Mouse (Mus musculus) T-helper 2 cell (primary cell): ENCODE data around the gene Wwox.

Experiments used
- in situ Hi-C: fragments of 300-600 bp; cut with MboI, MseI; formaldehyde crosslinking; loops from one replicate; pipeline ENCODE4 v1.15.1; 2025; ENCODE audit warnings: high pct_unique_total_duplicates

Gene Wwox

DNA sequence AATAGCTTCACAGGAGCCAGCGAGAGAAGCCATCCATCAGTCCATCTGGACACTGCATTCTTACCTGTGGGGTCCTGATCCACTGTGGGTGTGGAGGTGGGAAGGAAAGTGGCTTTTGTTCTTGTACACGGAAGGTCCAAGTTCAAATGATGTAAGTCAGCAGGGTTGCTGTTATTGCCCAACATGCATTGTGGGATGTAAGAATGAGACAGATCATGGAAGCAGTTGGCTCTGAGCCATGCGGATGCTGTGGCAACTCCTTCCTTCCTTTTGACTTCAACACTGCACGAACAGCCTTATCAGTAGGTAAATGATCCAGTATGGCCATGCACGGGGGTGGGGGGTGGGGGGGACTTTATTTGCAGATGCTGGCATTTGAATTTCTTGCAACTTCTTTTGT lies 155.4 kb downstream of the Wwox start:
- in situ Hi-C loops, result no loop called here

DNA sequence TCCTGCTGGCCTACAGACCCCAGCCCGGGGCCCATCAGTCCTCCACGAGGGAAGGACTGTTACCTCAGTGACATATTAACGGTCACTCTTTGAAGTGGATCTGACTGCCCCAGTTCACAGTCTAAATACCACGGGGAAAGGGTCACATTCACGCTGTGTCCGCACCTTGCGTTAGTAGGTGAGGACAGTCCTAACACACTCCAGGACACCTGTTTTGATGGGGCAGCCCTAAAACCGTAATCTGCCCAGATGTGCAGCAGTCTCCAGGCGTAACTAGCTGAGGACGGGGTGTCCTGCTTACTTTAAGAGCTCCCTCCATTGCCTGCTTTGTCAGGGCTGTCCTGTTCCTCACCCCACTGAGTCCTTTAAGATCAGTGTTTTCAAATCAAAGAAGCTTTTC lies 160.1 kb downstream of the Wwox start:
- in situ Hi-C loops, result no loop called here

DNA sequence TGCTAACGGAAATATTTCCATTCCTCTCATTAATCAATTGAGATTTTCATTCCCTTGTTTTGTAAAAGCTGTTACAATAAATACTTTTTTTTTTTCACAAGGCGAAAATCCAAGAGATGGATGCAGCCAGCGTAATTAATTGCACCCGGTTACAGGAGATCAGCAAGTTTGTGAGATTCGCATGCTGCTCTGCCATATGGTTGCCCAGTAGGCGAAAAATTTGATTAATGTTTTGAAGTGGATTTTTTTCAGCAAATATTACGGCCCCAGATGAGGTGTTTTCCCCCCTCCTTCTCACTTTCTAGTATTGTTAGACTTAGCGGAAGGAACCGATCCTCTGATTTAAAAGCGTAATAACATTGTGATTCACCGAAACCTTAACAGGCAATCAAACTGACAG lies 160.7 kb downstream of the Wwox start:
- in situ Hi-C loops, result no loop called here

DNA sequence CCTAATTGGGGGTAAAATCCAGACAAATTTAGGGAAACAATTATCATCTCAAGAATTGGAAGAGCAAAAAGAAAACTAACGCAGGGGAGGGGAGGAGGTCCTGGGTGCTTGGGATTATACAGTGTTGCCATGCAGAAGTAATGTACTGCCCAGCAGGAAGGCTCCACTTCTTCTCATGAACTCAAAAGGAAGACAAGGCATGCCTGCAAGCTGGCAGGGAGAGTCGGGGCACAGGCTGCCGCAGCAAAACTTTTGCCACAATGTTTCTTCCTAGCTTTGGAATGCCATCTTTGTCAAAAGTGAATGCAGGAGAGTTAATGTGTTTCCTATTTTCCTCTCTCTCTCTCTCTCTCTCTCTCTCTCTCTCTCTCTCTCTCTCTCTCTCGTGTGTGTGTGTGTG lies 163.6 kb downstream of the Wwox start:
- in situ Hi-C loops, result no loop called here

DNA sequence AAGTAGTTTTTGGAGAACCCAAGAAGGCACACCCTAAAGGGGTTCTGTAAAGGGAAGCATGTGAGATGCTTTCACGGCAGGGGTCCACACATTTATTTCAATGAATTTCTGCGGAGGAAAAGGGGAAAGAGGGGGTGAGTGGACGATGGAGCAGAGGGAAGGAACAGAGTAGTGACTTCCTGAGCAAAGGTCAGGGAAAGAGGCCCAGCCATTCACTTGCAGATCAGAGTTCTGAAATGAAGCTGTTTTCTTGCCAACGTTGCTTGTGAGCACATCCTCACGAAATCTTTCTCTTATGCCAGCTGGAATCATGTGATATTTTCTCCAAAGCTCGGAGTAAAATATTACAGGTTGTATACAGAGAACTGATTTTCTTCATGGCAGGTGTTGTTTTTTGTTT lies 164.1 kb downstream of the Wwox start:
- in situ Hi-C loops, result no loop called here

DNA sequence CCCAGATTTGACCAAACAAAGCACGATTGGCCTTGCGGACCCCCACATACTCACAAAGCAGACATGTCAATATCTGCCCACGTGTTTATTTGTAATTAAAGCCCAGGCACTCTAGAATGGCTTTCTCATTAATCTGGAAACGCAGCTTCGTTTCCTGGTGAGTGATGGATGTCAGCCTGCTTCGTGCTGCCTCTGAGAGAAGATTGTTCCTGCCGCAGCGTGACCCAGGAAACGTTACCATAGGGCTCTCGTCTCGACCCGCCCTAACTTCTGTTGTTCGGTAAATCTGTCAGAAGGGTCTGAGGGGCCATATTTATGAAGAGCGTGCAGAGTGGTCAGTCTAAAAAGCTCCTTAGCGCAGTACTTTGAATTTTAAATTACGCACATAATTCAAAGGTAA lies 164.9 kb downstream of the Wwox start:
- in situ Hi-C loops, result no loop called here

DNA sequence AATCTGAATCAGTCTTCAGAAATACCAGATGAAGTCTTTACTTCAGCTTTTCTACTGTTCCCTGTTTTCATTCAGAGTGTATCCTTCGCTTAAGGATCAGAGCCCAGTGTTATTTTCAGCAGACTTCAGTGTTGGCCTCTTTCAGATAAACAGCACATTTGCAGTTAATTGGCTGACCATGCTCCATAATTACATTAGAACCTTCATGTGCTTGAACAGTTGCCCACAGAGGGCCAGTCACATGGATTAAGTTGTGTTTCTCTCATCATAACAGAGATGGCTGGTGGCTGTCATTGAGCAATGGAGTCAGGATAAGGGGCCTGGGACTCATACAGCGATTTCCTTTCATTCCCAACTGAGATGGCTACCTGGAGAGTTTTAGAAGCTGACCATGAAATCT lies 166.2 kb downstream of the Wwox start:
- in situ Hi-C loops, result no loop called here

DNA sequence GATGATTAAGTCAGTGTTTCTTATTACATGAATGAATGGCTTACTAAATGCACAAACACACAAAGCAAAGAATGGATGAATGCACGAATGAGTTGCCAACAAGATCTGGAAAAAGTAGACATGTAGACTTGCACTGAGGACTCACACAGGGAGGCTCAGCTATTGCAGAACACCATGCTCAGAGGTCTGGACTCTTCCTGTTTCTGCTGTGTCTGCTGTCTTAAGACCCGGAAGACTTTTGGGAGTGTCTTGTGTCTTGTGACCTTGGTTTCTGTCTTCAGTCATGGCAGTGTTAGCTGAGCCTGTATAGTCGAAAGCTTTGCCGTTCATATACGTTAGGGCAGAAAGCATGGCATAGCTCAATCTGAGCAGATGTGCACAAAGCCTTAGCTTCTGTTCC lies 169.9 kb downstream of the Wwox start:
- in situ Hi-C loops, result no loop called here

DNA sequence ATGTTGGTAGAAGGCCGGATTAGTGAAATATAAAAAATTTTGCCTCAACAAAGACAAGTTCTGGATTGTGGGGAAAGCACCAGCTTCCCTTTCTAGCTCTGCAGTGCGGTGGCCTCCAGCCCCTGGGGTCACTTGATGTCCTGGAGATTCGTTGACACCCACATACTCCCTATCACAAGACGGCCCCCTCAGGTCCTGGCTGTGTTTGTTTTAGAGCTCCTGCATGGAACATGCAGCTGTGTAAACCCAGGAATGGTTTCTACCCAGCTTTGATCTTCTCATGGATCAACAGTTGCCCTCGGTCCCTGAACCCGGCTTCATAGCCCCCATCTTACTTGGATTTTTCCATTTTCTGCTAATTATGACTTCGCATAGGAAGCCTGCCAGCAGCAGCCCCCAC lies 171.6 kb downstream of the Wwox start:
- in situ Hi-C loops, result no loop called here

DNA sequence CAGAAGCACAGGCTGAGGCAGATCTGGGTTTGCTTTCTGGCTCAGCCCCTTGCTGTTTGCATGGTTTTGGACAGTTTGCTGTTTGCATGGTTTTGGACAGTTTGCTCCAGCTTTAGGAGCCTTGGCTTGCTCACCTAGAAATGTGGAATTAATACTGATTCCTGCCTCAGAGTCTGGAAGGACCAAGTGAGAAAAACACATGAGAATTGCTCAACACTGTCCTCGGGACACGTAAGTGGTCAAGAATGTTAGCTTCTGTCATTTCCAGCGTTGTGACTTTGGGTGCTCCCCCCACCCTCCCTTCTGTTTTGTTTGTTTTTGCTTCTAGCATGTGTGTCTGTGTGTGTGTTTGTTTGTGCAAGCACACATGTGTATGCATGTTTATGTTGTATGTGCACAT lies 172.6 kb downstream of the Wwox start:
- in situ Hi-C loops, result no loop called here

DNA sequence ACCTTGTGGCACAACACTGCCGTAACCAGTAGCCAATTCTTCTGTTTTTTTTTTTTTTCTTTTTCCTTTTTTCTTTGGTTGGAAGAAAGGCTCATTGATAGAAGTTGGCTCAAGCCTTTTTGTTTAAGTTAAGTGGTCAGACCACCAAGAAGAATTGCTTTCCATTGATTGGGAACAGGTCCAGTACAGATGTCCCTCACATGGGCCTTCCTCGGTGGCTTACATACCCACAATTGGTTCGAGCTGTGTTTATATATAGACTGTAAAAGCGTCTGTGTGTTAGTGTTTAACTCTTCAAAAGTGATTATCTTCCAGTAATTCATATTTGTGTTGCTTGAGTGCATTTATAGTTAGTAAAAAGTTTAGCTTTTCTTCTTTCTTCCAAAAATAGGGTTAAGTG lies 176.0 kb downstream of the Wwox start:
- in situ Hi-C loops, result no loop called here

DNA sequence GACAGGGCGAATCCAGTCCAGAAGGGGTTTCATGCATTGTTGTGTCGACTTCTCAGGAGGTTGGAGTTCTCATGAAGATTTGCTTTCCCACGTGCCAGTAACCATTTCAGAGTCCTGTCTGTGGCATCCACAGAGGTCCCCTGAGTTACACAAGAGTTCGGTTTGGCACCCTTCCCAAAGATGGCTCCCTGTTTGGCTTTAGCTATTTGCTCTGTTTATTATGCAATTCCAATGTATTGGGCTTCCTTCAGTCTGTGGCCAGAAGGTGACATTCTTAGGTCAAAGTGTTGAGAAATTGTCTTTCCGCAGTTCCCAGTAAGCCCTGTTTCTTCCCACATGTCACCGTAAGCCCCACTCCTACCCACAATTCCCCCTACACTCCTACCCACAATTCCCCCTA lies 176.5 kb downstream of the Wwox start:
- in situ Hi-C loops, result no loop called here

DNA sequence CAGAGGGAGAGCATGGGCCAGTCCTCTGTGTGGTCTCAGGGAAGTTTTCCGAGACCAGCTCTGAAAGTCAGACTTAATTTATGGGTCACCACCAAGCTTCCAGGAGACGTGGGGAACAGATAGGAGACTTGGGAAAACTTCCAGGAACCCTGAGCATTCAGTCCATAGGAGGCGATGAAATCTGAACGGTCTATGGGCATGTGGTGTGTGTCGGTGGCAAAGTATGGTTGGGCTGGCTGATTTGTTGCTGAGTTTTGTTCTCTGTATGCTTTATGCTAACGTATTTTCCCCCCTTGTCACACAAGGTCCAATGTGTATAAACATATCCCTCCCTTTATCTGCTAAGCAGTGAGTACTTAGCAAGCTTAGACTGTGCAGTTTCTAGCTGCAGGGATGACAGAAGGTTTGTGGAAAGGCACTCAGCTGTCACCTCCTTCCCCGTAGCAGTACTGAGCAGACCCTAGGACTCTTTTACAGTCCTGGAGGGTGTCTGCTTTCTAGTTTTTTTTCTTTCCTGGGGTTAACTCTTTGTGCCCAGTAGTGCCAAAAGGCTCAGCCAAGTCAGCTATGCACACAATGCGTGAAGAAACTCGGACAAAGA lies 179.6 kb downstream of the Wwox start:
- in situ Hi-C loops, result no loop called here

DNA sequence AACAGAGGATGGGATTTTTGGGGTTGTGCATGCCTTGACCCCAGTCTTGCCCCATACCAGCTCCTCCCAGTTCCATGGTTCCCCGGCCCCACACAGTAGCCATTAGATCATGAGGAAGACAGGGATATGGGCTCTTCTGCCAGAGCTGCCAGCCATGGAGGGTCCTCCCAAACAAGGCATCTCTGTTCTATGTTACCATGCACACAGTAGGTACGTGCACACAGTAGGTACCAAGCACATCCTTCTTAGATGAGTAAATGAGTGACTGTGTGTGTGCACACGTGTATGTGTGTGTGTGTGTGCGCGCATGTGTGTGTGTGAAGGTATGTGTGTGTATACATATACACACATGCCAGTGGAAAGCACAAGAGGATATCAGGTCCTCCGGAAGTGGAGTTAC lies 185.9 kb downstream of the Wwox start:
- in situ Hi-C loops, result no loop called here

DNA sequence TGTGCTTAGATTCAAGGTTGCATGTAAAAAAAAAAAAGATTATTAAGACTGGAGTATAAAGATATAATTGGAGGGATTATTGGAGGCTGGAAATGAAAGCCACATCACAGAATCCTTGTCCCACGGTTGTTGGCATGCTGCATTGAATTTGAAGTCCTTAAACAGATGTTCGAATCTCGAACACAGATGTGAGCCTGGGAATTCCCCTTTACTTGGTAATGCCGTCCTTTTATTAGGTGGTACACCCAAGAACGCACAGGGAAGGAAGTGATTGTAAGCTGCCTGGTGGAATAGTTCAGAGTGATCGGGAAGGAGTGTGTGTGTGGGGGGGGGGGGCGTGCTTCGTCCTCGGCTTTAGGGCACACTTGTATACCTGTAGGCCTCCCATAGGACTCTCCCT lies 187.4 kb downstream of the Wwox start:
- in situ Hi-C loops, result no loop called here

DNA sequence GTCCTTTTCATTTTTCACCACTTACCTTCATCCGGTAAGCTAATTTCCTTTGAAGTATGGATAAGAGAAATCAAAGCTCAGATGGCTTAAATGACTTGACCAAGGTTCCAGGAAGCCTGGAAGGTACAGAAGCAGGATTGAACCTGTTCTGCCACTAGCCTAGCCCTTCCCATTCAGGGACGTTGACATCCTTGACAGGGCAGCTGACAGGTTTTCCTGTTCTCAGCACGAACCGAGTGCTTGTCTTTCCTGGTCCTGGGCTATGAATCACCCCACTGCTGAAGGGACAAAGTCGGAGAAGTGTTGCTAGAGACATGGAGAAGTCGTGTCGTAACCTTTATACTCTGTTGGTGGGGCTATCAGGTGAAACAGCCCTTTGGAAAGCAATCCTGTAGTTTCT lies 190.3 kb downstream of the Wwox start:
- in situ Hi-C loops, result no loop called here

DNA sequence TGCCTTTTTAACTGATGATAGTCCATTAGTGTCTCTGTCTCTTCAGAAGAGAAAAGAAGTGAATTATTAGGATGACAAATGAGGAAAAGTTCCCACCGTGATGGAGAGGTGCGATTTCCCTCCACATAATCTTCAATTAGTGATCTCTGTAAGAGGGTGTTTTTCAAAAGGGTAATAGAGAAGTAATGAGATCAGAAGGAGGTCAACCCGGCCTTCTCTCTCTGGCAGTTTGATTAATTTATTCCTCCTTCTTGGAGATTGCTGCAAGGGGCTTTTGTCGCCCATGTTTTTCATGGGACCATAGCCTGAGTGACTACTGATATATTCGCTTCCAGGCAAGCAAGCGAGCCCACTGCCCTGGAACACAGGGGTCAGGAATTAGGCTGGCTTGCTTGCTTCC lies 191.6 kb downstream of the Wwox start:
- in situ Hi-C loops, result no loop called here

DNA sequence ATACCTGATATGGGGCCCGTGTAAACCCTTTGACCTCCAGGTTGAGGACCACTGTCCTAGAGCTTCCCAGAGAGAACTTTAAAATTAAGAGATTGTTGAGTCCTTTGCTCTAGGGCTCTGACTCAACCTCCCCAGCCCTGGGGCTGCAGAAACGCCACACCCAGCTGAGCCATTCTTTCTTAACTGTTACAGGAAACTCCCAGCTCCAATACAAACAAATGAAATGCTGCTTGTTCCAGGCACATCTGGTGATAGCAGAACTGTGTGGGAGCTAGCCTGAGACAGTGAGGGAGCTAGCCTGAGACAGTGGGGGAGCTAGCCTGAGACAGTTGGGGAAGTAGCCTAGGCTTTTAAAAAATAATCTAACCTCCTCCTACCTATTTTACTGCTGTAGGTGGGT lies 194.7 kb downstream of the Wwox start:
- in situ Hi-C loops, result no loop called here

DNA sequence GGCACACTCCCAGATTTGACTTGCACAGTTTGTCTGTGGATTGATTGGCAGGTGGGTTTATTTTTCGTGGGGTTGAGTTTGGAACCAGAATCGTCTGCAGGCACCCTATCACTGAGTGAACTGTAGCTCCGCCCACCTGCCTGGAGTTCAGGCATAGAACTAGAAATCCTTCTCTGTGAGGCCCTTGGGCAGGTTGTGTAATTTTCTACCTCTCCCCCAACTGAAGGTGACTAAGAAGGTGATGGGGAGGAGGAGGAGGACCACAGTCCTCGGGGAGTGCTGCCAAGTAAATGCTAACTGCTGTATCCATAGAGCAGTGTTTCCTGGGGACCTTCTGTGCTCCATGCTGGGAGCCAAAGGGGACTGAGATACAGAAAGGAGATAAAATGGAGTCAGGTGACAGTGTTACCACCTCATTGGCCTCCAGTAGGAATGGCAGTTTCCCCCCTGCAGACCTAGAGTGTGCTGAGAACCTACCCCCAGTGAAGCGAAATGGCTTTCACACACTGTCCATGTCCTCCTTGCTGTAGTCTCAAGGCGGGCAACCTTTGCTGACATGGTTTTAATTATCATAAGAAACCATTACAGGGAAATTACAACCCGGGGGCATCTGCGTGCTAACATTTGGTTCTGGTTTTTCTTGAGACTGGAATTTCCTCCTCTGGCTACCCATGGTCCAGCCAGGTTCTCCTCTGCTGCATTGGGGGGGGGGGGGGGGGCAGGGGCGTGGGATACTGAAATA lies 195.4 kb downstream of the Wwox start:
- in situ Hi-C loops, result no loop called here

DNA sequence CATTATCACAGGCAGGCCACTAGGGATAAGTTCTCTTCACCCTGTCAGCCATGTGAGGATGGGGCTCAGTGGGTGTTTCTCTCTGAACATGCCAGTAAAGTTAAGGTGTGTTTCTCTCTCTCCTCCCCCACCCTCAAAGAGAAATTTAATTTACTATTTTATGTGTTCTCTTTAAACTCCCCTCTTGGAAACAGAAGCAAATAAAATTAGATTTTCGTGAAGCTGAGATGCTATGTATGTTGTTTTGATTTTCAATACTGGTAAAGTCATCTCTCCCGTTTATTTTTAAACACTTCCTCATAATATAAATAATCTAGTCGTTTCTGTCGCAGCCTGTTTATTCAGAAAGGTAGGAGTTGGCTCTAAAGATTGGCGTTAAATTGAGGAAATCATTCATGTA lies 196.9 kb downstream of the Wwox start:
- in situ Hi-C loops, result no loop called here

DNA sequence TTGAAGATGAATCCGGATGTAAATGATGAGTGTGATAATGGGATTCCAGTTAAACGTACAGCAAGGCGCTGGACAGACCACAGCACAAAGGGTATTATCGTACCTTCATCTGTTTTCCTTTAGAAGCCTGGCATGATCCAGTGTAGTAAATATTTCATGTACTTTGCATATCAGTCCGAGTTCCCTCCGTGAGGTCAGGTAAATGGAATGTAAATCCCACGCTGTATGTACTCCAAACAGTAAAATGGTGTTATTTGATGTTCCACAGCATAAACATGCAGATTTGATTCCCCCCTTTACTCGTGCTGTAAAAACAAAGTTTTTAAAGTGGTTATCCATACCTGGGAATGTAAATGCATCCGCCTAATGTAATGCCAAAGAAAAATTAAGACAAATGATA lies 202.4 kb downstream of the Wwox start:
- in situ Hi-C loops, result no loop called here

DNA sequence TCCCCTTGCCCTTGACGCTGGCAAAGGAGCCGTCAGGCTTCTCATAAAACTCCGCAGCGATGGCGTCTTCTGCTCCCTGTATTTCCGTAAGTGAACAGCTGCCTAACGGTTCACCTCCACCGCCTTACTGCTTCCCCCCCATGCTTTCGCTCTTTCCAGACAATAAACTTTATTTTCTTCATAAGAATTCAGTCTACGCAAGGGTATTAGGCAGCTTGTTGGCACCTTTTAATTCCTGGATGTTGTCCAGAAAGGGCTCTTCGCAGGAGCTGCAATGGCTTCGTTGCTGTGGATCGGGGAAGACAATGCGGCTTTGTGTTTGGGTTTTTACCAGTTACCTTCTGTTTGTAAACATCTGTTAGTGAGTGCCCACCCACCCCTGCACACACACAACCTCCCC lies 211.3 kb downstream of the Wwox start:
- in situ Hi-C loops, result no loop called here

DNA sequence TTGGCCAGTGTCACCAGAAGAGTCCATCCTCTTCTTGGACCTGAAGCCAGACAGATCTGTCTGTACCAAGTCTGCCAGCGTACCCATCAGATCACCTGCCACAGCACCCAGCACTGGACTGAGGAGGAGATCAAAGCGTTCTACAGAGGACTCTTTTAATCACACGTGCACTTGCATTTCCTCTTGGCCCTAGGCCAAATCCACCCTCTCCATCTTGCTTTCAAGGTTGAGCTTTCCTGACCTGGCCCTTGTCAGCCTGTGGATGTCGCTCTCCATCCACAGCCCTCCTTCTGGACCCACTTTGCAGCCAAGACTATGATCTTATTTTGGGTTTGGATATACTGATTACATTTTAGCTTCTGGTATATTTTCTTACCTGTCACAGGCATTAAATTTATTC lies 218.3 kb downstream of the Wwox start:
- in situ Hi-C loops, result no loop called here

DNA sequence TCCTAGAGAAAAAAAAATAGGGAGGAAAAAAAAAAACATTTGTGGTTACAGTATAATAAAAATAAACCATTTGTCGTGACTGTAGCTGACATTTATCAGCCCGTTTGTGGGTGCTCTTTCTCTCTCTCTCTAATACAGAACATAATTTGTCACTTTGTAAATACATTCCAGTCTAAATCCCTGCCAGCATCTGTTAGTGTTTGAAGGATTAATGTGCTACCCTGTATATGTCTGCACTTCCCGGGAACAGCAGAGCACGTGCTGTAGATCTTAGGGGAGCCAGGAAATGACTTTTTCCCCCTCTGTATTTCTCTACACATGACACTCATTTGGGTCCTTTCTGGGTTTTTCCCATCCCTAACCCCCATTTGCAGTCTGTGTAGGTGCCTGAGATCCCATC lies 219.0 kb downstream of the Wwox start:
- in situ Hi-C loops, result no loop called here
